Mouse (Mus musculus): ENCODE measurements around the gene Nfe2l3. TPM values are rescaled to one million over a fixed set of nuclear protein-coding genes. Genes with fewer than 3 reads are reported as not detected.
"Not testable (repeated sequence)": the region's sequence is repeated elsewhere in the genome, so short reads cannot be mapped to it uniquely, and the experiment has no call there.

The Nfe2l3 gene
- 2.8 and 3.2 TPM in 2 replicates for polyA plus RNA-seq (2015; fragmentation: Nextera tagmentation; extraction: Ambion mirVana)

DNA sequence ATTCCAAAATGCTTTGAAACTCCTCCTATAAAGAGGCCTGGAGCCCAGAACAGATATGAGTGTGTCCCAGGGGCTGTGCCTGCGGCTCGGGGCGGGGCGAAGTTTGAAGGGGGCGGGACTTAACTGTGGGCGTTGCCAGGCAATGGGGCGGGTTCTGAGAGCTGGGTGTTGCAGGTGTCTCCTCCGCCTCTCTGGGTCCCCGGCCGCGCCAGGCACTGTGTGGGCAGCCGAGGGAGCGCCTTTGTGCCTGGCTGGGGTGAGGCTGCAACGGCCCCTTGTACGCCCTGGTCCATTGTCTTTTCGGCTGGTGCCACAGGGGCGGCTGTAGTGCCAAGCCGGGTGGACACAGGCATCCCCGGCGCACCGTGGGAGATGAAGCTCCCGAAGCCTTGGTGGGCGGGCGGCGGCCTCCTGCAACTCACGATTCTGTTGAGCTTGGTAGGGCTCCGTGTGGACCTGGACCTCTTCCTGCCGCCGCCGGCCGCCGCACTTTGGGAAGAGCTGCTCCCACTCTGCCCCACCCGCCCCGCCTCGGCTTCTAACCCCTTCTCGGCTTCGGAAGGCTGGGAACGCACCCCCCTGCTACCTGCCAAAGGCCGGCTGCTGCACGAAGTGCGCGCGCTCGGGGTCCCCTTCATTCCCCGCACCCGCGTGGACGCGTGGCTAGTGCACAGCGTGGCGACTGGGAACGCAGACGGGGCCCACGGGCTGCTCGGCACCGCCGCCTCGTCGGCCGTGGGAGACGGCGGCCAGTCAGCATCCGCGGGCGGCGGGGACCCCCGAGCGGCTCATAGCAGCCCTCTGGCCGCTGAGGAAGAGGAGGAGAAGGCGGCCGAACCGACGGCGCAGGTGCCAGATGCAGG lies at the start of gene Nfe2l3:
Gene Nfe2l3, plus strand, starts transcription at position 136 of the 863 bp plus-strand sequence.
- H3K27me3 ChIP-seq = peaks cover 54% of the 10 kb centered on the region
- no peak within 1 kb of the TSS for H3K27ac ChIP-seq (replicated peaks)
- no peaks in the 10 kb centered on the region for H3K36me3 ChIP-seq
- peak within 1 kb of the TSS; percentile 84 for H3K4me2 ChIP-seq
- no peaks in the 10 kb centered on the region for H3K9me3 ChIP-seq
- H3K9ac ChIP-seq = peak within 1 kb of the TSS; percentile 73
- H3K4me3 ChIP-seq = peak within 1 kb of the TSS; percentile 53
- ATAC-seq (ENCODE audit: low read depth) = peak; percentile 81
- peaks cover 25% of the 10 kb centered on the region for H3K4me1 ChIP-seq (replicated peaks)
- WGBS = under 1% methylated on average over 74 of the region's 74 CpGs

DNA sequence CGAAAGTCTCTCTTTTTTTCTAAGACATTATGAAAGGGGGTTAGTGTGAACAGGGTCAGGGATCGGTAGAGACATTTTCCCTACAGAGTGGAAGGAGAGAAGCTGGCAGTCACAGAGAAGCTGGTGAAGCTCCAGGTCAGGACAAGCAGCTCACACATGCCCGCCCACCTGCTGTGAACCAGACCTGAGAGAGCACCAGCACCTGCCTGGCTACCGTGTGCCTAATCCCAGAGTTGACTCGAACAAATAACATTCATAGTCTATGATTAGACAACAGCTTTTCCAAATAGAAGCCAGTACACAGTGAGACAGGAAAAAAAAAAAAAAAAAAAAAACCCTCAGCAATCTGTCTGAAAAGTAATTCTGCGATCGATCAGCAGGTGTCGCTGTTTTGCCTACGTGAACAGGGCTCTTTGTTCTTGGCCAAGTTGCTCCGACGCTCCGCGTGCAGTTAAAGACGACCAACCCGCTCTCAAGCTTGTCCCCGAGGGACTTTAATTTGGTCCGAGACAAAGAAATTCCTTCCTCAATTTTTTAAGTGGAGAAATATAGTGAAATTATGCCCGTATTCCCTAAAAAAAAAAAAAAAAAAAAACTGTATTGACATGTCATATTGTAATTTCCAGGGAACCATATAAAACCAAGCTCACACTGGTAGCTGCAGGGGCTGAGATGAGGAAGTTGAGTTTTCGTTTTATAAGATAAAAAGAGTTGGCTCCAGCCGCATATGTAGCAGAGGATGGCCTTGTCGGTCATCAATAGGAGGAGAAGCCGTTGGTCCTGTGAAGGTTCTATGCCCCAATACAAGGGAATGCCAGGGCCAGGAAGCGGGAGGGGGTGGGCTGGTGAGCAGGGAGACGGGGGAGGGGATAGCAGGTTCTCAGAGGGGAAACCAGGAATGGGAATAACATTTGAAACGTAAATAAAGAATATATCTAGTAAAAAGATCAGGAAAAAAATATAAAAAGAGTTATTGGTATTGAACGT lies 48.4 kb upstream of the Nfe2l3 start:
- peak overlapping the region; percentile 23 for H3K4me3 ChIP-seq
- 13% methylated on average over 26 of the region's 26 CpGs for WGBS
- peaks cover 10% of the 10 kb centered on the region; the same call in 1 of the 2 replicates for H3K4me1 ChIP-seq (replicated peaks)
- H3K27ac ChIP-seq (replicated peaks) = peak overlapping the region; percentile 72
- peak; percentile 37; the same call in 1 of the 2 replicates for ATAC-seq (ENCODE audit: low read depth)
- H3K36me3 ChIP-seq = no peaks in the 10 kb centered on the region
- H3K4me2 ChIP-seq = peak overlapping the region; percentile 48
- H3K9me3 ChIP-seq = no peaks in the 10 kb centered on the region
- H3K9ac ChIP-seq = peak overlapping the region; percentile 44
- H3K27me3 ChIP-seq = no peaks in the 10 kb centered on the region

DNA sequence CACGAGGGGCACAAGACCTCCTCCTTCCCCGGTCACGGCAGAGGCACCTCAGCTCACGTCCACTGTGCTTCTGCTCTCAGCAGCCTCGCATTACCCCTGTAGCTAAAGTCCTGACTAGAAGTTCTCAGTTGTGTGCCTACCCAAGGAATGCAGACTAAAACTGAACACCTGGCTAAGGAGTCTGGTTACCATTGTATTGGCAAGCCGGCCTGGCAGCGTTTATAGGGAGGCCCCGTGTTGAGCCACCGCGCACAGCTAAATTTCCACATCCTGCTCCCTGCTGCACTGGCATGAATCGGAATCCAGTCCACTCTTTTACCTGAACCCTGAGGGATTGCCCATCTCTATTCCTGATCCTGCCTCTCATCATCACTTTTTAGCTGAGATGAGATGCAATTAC lies 42.0 kb upstream of the Nfe2l3 start:
- ATAC-seq (ENCODE audit: low read depth) = no peak
- no peak overlapping the region for H3K9ac ChIP-seq
- no peak overlapping the region for H3K4me2 ChIP-seq
- no peaks in the 10 kb centered on the region; the same call in 1 of the 2 replicates for H3K4me1 ChIP-seq (replicated peaks)
- 77% methylated on average over 11 of the region's 11 CpGs for WGBS
- no peaks in the 10 kb centered on the region for H3K9me3 ChIP-seq
- no peak overlapping the region for H3K4me3 ChIP-seq
- H3K36me3 ChIP-seq = no peaks in the 10 kb centered on the region
- H3K27me3 ChIP-seq = no peaks in the 10 kb centered on the region
- no peak overlapping the region for H3K27ac ChIP-seq (replicated peaks)

DNA sequence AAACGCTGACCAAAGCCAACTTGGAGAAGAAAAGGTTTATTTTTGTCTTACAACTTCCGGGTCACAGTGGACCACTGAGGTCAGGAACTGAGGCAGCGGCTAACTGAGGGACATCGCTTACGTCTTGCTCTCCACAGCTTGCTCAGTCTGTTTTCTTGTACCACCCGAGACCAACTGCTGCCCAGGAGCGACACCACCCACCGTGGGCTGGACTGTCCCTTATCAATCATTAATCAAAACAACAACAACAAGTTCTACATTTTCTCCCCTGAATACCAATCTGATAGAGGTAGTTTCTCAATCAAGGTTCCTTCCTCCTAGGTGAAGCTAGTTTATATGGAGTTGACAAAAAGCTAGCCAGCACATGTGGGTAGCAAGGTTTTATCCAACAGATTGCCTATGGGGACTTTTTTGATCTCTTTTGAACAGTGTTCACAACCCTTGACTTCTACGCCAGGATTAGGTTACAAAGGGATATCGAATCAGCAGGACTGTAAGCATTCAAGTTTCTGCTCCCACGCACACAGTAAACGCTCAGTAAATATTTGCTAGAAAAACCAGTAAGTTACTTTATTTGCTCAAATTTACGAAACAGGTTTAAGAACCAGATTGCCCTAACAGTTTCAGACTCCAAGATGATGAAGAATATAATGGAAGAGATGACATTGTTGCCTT lies 40.5 kb upstream of the Nfe2l3 start:
- Histone ChIP-seq H3K36me3 (no peaks in the 10 kb centered on the region), H3K27ac (replicated peaks) (no peak overlapping the region), H3K4me1 (replicated peaks) (no peaks in the 10 kb centered on the region; the same call in 1 of the 2 replicates), H3K4me3 (no peak overlapping the region), H3K27me3 (no peaks in the 10 kb centered on the region), H3K9me3 (no peaks in the 10 kb centered on the region), H3K4me2 (no peak overlapping the region), H3K9ac (no peak overlapping the region)
- WGBS = 70% methylated on average over 13 of the region's 13 CpGs
- no peak for ATAC-seq (ENCODE audit: low read depth)

DNA sequence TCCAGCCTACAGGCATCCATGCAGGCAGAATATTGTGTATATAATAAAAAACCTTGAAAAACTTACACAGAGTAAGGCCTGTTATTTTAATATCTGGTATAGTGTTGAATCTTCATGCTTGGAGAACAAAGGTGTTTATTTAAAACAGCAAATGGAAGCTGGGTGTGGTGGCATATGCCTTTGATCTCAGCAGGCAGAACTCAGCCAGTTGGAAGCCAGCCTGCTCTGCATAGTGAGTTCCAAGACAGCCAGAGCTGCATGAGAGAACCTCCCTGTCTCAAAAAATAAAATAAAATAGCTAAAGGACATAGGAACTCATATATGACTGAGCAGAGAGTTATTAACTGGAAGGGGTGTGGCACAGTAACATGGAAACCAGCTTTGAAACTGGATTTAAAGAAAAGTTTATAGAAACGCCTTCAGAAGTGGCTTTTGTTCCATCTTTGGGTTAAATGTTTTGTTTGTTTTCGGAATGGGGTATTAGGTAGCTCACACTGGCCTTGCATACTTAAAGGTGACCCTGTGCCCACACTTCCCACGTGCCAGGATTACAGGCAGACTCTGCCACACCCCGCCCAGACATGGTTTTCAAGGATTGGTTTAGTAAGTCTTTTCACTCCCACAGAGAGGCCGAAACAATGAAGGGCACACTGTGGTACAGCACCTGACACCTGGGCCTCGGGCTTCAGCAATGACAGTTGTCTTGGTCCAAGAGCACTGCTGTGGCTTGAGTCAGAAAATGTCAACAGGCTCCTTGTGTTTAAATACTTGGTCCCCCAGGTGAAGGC lies 38.9 kb upstream of the Nfe2l3 start:
- Histone ChIP-seq H3K9ac (no peak overlapping the region), H3K27me3 (no peaks in the 10 kb centered on the region), H3K27ac (replicated peaks) (no peak overlapping the region), H3K4me3 (no peak overlapping the region), H3K4me1 (replicated peaks) (no peaks in the 10 kb centered on the region; the same call in 1 of the 2 replicates), H3K4me2 (no peak overlapping the region), H3K9me3 (no peaks in the 10 kb centered on the region), H3K36me3 (no peaks in the 10 kb centered on the region)
- no peak for ATAC-seq (ENCODE audit: low read depth)
- WGBS = 70% methylated on average over 6 of the region's 6 CpGs

DNA sequence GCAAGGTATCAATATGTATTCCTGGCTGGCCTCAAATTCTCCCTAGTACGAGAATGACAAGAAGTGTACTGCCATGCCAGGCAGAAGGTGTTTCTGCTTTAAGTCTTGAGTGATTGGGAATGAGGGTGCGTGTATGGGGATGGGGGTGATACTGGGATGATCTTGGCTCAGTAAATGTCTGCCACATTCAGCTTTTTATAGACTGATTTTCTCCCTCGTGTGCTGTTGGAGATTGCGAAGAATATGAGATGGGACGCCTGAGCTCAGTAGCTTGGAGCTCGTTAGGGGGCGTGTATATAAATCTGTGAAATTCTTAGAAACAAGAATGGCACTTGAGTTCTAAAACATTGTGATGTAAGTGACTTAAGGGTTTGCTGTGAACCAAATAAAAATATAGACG lies 38.1 kb upstream of the Nfe2l3 start:
- ATAC-seq (ENCODE audit: low read depth); H3K27ac ChIP-seq (replicated peaks); H3K4me3 ChIP-seq; H3K9ac ChIP-seq; H3K4me2 ChIP-seq; H3K36me3 ChIP-seq; H3K4me1 ChIP-seq (replicated peaks); H3K27me3 ChIP-seq; H3K9me3 ChIP-seq: not testable (repeated sequence)
- WGBS = 84% methylated on average over 8 of the region's 8 CpGs

DNA sequence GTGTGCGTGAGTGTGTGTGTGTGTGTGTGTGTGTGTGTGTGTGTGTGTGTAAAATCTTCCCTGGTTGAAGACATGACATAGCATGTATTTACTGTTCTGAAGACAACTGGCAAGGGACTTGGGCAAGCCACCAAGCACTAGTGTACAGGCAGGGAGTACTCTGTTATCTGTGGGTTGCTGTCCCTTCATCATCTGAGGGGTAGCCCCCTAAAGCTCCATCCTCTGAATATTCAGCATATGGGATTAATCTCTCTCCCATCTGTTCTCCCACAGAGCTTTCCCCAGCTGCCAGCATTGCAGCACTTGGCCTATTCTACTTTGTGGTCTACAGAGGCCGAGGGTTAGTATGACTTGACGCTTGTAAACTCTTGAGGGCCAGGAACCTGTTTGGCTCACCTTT lies 37.5 kb upstream of the Nfe2l3 start:
- H3K27ac ChIP-seq (replicated peaks); ATAC-seq (ENCODE audit: low read depth); H3K4me1 ChIP-seq (replicated peaks); H3K4me3 ChIP-seq; H3K4me2 ChIP-seq; H3K27me3 ChIP-seq; H3K36me3 ChIP-seq; H3K9me3 ChIP-seq; H3K9ac ChIP-seq: not testable (repeated sequence)
- 83% methylated on average over 3 of the region's 3 CpGs for WGBS

DNA sequence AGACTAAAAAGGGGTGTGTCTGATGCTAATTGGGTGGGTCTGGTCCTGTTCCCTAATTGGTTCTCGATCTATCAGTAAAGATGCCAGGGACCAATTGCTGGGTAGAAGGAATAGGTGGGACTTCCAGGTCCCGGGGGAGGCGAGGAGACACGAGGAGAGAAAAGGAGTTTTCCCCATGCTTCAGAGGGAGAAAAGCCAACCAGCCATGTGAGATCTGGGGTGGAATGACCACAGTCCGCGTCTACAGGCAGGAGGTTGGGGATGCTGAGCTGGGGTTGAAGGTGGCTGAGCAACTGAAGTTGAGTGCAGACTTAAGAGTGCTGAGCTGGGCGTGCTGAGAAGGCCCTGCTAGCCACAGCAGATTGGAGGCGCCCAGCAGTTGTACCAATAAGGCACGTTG lies 37.0 kb upstream of the Nfe2l3 start:
- Histone ChIP-seq H3K27me3 (no peaks in the 10 kb centered on the region), H3K4me1 (replicated peaks) (peaks cover 7% of the 10 kb centered on the region; the same call in 1 of the 2 replicates), H3K27ac (replicated peaks) (no peak overlapping the region), H3K9ac (no peak overlapping the region), H3K36me3 (no peaks in the 10 kb centered on the region), H3K9me3 (no peaks in the 10 kb centered on the region), H3K4me3 (no peak overlapping the region), H3K4me2 (no peak overlapping the region)
- ATAC-seq (ENCODE audit: low read depth) = no peak
- WGBS = 65% methylated on average over 9 of the region's 9 CpGs

DNA sequence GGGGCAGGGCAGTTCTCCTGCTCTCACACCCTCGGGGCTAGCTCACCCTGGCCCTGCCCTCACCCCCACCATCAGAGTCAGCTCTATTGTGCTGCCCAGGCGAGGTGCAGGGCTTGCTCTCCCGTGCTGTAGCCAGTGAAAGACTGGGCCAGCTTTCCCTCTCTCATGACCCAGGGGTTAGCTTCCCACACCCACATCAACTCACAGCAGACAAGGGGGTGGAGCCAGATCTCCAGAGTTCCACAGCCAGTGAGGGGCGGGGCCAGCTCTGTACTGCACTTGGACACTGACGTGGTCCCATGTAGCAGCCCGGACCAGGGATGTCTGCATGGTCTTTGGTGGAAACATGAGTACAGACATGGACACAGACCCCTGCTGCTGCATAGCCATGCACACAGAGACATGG lies 33.4 kb upstream of the Nfe2l3 start:
- H3K27ac ChIP-seq (replicated peaks) = peak overlapping the region; percentile 42; the same call in 1 of the 2 replicates
- H3K4me1 ChIP-seq (replicated peaks) = peaks cover 7% of the 10 kb centered on the region; the same call in 1 of the 2 replicates
- 16% methylated on average over 6 of the region's 6 CpGs for WGBS
- ATAC-seq (ENCODE audit: low read depth) = peak; percentile 69; the same call in 1 of the 2 replicates
- H3K27me3 ChIP-seq = no peaks in the 10 kb centered on the region
- no peaks in the 10 kb centered on the region for H3K36me3 ChIP-seq
- H3K9ac ChIP-seq = no peak overlapping the region
- H3K9me3 ChIP-seq = no peaks in the 10 kb centered on the region
- H3K4me2 ChIP-seq = 0 out of 2 replicates have a peak overlapping the region, but pooled peaks have one; percentile 5
- H3K4me3 ChIP-seq = no peak overlapping the region

DNA sequence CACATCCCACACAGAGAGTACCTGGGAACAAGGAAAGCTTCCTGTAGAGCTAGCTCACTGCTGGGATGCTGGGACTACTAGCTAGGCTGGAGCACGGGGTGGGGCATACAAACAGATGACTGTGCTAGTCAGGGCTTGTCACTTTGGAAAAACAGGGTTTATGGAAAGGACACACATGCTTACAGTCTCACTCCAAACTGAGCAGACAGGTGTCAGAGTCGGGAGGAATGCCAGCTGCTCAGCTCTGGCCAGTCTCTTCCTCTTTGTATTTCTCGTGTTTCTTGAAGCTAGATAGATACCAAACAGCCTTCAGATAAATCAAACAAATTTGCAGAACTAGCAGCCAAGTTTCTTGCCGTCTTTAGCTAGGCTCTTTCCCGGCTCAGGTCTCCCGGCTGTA lies 31.2 kb upstream of the Nfe2l3 start:
- no peak overlapping the region for H3K4me2 ChIP-seq
- no peak overlapping the region for H3K27ac ChIP-seq (replicated peaks)
- H3K4me3 ChIP-seq = no peak overlapping the region
- no peaks in the 10 kb centered on the region for H3K36me3 ChIP-seq
- H3K9me3 ChIP-seq = no peaks in the 10 kb centered on the region
- H3K4me1 ChIP-seq (replicated peaks) = peaks cover 7% of the 10 kb centered on the region; the same call in 1 of the 2 replicates
- 75% methylated on average over 6 of the region's 6 CpGs for WGBS
- H3K27me3 ChIP-seq = no peaks in the 10 kb centered on the region
- no peak for ATAC-seq (ENCODE audit: low read depth)
- H3K9ac ChIP-seq = no peak overlapping the region

DNA sequence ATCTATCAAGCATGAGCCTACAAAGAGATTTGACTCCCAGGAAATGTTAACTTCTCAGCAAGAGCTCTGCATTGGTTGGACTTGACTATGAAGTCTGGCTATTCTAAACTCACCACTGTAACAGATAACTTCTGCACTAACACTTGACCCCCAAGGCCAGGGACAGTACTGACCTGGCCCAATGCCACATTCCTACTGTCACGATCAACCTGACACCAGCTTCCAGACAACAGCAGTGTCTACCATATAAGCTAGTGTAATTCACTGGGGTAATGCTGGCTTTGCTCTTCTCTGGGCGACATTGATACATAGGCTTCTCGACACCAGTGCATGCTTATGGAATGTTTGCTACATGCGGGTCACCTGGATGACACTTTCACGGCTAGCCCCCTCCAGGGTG lies 28.9 kb upstream of the Nfe2l3 start:
- no peaks in the 10 kb centered on the region for H3K36me3 ChIP-seq
- H3K27me3 ChIP-seq = no peaks in the 10 kb centered on the region
- H3K4me1 ChIP-seq (replicated peaks) = peaks cover 7% of the 10 kb centered on the region; the same call in 1 of the 2 replicates
- ATAC-seq (ENCODE audit: low read depth) = no peak
- H3K4me2 ChIP-seq = no peak overlapping the region
- no peak overlapping the region for H3K27ac ChIP-seq (replicated peaks)
- 93% methylated on average over 5 of the region's 5 CpGs for WGBS
- H3K4me3 ChIP-seq = no peak overlapping the region
- no peaks in the 10 kb centered on the region for H3K9me3 ChIP-seq
- H3K9ac ChIP-seq = no peak overlapping the region
